Mouse (Mus musculus): ENCODE data around the gene Snrpa. TPM values are rescaled to one million over a fixed set of nuclear protein-coding genes. Genes with fewer than 3 reads are reported as not detected.
"Not testable (repeated sequence)": the region's sequence is repeated elsewhere in the genome, so short reads cannot be mapped to it uniquely, and the experiment has no call there.

Gene Snrpa
- 294 and 321 TPM in 2 replicates for polyA plus RNA-seq (2016; fragmentation: Nextera tagmentation; extraction: Ambion mirVana)

- H3K27me3 ChIP-seq: no peaks in the 10 kb centered on the region
- whole genome bisulfite sequencing: under 1% methylated on average over 63 of the region's 64 CpGs
- peak within 1 kb of the TSS; percentile 85 for H3K4me2 ChIP-seq
- H3K9me3 ChIP-seq: no peaks in the 10 kb centered on the region
- ATAC-seq (ENCODE audit: insufficient number of reproducible peaks, insufficient read depth, low FRiP score, low TSS enrichment, low read depth): peak; percentile 98
- peaks cover 53% of the 10 kb centered on the region for H3K36me3 ChIP-seq
- peak within 1 kb of the TSS; percentile 89 for H3K9ac ChIP-seq (replicated peaks)
- H3K4me1 ChIP-seq (replicated peaks): peaks cover 15% of the 10 kb centered on the region
- H3K27ac ChIP-seq: peak within 1 kb of the TSS; percentile 98
- peak within 1 kb of the TSS; percentile 77 for H3K4me3 ChIP-seq (replicated peaks)
Measured at GRCm38 (mm10) chr7:27195681-27196611, at the start of gene Snrpa, which contains the start of gene BC024978. Gene Snrpa (minus strand): TSS chr7:27196271. Gene BC024978 (plus strand): TSS chr7:27195781.

DNA sequence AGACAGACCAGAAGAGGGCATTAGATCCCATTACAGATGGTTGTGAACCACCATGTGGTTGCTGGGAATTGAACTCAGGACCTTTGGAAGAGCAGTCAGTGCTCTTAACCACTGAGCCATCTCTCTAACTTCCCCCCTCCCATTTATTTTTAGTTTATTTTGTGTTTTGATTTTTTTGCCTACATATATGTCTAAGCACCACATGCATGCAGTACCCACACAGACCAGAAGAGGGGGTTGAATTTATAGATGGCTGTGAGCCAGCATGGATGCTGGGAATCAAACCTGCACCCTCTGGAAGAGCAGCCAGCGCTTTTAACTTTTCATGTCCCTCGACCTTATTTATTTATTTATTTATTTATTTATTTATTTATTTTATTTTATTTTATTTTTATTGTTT lies 48.0 kb upstream of the Snrpa start:
- H3K9me3 ChIP-seq; H3K27me3 ChIP-seq; H3K27ac ChIP-seq; ATAC-seq (ENCODE audit: insufficient number of reproducible peaks, insufficient read depth, low FRiP score, low TSS enrichment, low read depth); H3K9ac ChIP-seq (replicated peaks); H3K4me1 ChIP-seq (replicated peaks); H3K4me3 ChIP-seq (replicated peaks); H3K4me2 ChIP-seq: not testable (repeated sequence)
- peaks cover 61% of the 10 kb centered on the region for H3K36me3 ChIP-seq
- 82% methylated on average over 2 of the region's 2 CpGs for WGBS

- Histone ChIP-seq H3K4me1 (replicated peaks) (no peaks in the 10 kb centered on the region), H3K9me3 (no peaks in the 10 kb centered on the region), H3K27me3 (no peaks in the 10 kb centered on the region), H3K9ac (replicated peaks) (0 out of 2 replicates have a peak overlapping the region, but pooled peaks have one; percentile 27), H3K36me3 (peaks cover 61% of the 10 kb centered on the region), H3K4me3 (replicated peaks) (no peak overlapping the region), H3K4me2 (no peak overlapping the region), H3K27ac (no peak overlapping the region)
- 50% methylated on average over 8 of the region's 8 CpGs for WGBS
- ATAC-seq (ENCODE audit: insufficient number of reproducible peaks, insufficient read depth, low FRiP score, low TSS enrichment, low read depth): no peak
Measured at GRCm38 (mm10) chr7:27243211-27243610, 47.1 kb upstream of the Snrpa start.

DNA sequence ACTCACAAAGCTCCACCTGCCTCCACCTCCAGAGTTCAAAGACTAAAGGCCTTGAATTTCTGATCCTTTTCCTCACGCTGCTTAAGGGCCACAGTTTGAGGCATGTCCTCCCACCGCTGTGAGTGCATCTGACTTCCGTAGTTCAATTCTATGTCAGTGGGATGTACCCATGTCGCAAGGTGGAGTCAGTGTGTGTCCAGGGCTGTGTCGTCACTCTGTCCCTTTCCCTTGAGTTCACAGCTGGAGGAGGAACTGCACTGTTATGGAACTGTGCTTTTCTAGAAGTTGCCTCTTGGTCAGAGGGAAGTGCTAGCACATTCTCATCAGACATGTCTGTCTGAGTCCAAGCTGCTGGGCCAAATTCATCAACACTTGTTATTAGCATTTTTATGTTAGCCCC lies 42.5 kb upstream of the Snrpa start:
- 91% methylated on average over 5 of the region's 5 CpGs for WGBS

DNA sequence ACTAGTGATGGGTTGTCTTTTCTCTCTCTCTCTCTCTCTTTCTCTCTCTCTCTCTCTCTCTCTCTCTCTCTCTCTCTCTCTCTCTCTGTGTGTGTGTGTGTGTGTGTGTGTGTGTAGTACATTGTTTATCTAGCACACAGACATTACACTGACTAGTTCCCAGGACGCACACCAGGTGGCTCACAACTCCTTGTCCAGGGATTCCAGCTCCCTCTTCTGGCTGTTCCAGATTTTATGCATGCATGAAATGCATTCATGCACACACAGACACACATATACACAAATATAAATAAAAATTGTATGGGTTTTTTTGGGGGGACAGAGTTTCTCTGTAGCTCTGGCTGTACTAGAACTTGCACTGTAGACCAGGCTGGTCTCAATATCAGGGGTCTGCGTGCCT lies 41.5 kb upstream of the Snrpa start:
- peaks cover 28% of the 10 kb centered on the region for H3K36me3 ChIP-seq
- no peak overlapping the region for H3K4me3 ChIP-seq (replicated peaks)
- H3K9ac ChIP-seq (replicated peaks): no peak overlapping the region
- H3K27ac ChIP-seq: no peak overlapping the region
- no peak for ATAC-seq (ENCODE audit: insufficient number of reproducible peaks, insufficient read depth, low FRiP score, low TSS enrichment, low read depth)
- no peak overlapping the region for H3K4me2 ChIP-seq
- no peaks in the 10 kb centered on the region for H3K27me3 ChIP-seq
- no peaks in the 10 kb centered on the region for H3K9me3 ChIP-seq
- WGBS: 89% methylated on average over 2 of the region's 2 CpGs
- H3K4me1 ChIP-seq (replicated peaks): peaks cover 12% of the 10 kb centered on the region

More for the DNA sequence above, 42.5 kb upstream of the Snrpa start:
- no peak overlapping the region for H3K4me2 ChIP-seq
- no peak for ATAC-seq (ENCODE audit: insufficient number of reproducible peaks, insufficient read depth, low FRiP score, low TSS enrichment, low read depth)
- H3K4me1 ChIP-seq (replicated peaks): peaks cover 8% of the 10 kb centered on the region
- no peaks in the 10 kb centered on the region for H3K27me3 ChIP-seq
- no peak overlapping the region for H3K27ac ChIP-seq
- no peak overlapping the region for H3K9ac ChIP-seq (replicated peaks)
- no peaks in the 10 kb centered on the region for H3K9me3 ChIP-seq
- no peak overlapping the region for H3K4me3 ChIP-seq (replicated peaks)
- peaks cover 37% of the 10 kb centered on the region for H3K36me3 ChIP-seq

- peaks cover 14% of the 10 kb centered on the region for H3K4me1 ChIP-seq (replicated peaks)
- no peak overlapping the region for H3K9ac ChIP-seq (replicated peaks)
- WGBS: 76% methylated on average over 2 of the region's 2 CpGs
- H3K4me2 ChIP-seq: no peak overlapping the region
- H3K27me3 ChIP-seq: no peaks in the 10 kb centered on the region
- ATAC-seq (ENCODE audit: insufficient number of reproducible peaks, insufficient read depth, low FRiP score, low TSS enrichment, low read depth): no peak
- H3K9me3 ChIP-seq: no peaks in the 10 kb centered on the region
- H3K27ac ChIP-seq: no peak overlapping the region
- no peak overlapping the region for H3K4me3 ChIP-seq (replicated peaks)
- H3K36me3 ChIP-seq: peaks cover 11% of the 10 kb centered on the region
Measured at GRCm38 (mm10) chr7:27235726-27236125, 39.7 kb upstream of the Snrpa start.

- H3K9ac ChIP-seq (replicated peaks): peak overlapping the region; percentile 63
- H3K4me2 ChIP-seq: peak overlapping the region; percentile 74
- H3K4me1 ChIP-seq (replicated peaks): peaks cover 19% of the 10 kb centered on the region
- no peak for ATAC-seq (ENCODE audit: insufficient number of reproducible peaks, insufficient read depth, low FRiP score, low TSS enrichment, low read depth)
- WGBS: 8% methylated on average over 6 of the region's 6 CpGs
- H3K9me3 ChIP-seq: no peaks in the 10 kb centered on the region
- peak overlapping the region; percentile 47 for H3K4me3 ChIP-seq (replicated peaks)
- H3K36me3 ChIP-seq: no peaks in the 10 kb centered on the region
- H3K27ac ChIP-seq: peak overlapping the region; percentile 84
- no peaks in the 10 kb centered on the region for H3K27me3 ChIP-seq
Measured at GRCm38 (mm10) chr7:27233300-27233699, 37.2 kb upstream of the Snrpa start.

DNA sequence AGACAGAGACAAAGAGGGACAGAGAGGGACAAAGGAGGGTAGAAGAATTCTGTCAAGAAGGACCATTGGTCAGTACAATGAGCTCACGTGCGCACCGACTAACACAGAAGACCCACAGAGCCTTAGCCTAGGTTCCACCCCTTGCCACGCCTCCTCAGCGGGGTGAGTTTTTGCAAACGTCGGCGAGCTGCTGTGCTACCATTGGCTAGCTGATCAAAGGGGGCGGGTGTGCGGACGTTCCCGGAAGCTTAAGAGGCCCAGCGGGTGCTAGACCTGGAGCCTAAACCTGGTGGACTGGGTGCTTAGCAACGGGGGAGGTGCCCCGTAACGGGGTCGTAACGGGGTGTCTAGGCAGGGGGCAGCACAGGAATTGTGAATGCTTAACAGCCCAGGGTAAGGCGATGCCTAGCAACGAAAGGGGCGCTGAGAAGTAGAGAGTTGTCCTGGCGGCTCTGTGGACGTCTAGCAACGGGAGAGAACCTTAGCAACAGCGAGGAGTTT lies 36.8 kb upstream of the Snrpa start, which contains the start of gene Coq8b:
Gene Coq8b (plus strand): TSS at position 243 of the 501 bp plus-strand sequence.
- Histone ChIP-seq H3K36me3 (no peaks in the 10 kb centered on the region), H3K27me3 (no peaks in the 10 kb centered on the region), H3K4me3 (replicated peaks) (peak within 1 kb of the TSS; percentile 47), H3K9ac (replicated peaks) (peak within 1 kb of the TSS; percentile 63), H3K4me1 (replicated peaks) (peaks cover 19% of the 10 kb centered on the region), H3K4me2 (peak within 1 kb of the TSS; percentile 74), H3K27ac (peak within 1 kb of the TSS; percentile 84), H3K9me3 (no peaks in the 10 kb centered on the region)
- ATAC-seq (ENCODE audit: insufficient number of reproducible peaks, insufficient read depth, low FRiP score, low TSS enrichment, low read depth): peak; percentile 93
- WGBS: under 1% methylated on average over 25 of the region's 25 CpGs

GRCm38 (mm10) chr7:27231693-27232331 lies 35.7 kb upstream of the Snrpa start:
- H3K9me3 ChIP-seq: no peaks in the 10 kb centered on the region
- no peaks in the 10 kb centered on the region for H3K36me3 ChIP-seq
- no peak for ATAC-seq (ENCODE audit: insufficient number of reproducible peaks, insufficient read depth, low FRiP score, low TSS enrichment, low read depth)
- no peak overlapping the region for H3K4me3 ChIP-seq (replicated peaks)
- peaks cover 29% of the 10 kb centered on the region for H3K4me1 ChIP-seq (replicated peaks)
- no peaks in the 10 kb centered on the region for H3K27me3 ChIP-seq
- WGBS: 81% methylated on average over 7 of the region's 7 CpGs
- no peak overlapping the region for H3K4me2 ChIP-seq
- H3K27ac ChIP-seq: 0 out of 2 replicates have a peak overlapping the region, but pooled peaks have one; percentile 7
- H3K9ac ChIP-seq (replicated peaks): no peak overlapping the region

GRCm38 (mm10) chr7:27230781-27231180 lies 34.7 kb upstream of the Snrpa start:
- H3K36me3 ChIP-seq: no peaks in the 10 kb centered on the region
- peaks cover 39% of the 10 kb centered on the region for H3K4me1 ChIP-seq (replicated peaks)
- no peak overlapping the region for H3K4me2 ChIP-seq
- H3K27me3 ChIP-seq: no peaks in the 10 kb centered on the region
- H3K27ac ChIP-seq: no peak overlapping the region
- no peak for ATAC-seq (ENCODE audit: insufficient number of reproducible peaks, insufficient read depth, low FRiP score, low TSS enrichment, low read depth)
- no peak overlapping the region for H3K4me3 ChIP-seq (replicated peaks)
- no peaks in the 10 kb centered on the region for H3K9me3 ChIP-seq
- WGBS: 79% methylated on average over 4 of the region's 4 CpGs
- H3K9ac ChIP-seq (replicated peaks): no peak overlapping the region

DNA sequence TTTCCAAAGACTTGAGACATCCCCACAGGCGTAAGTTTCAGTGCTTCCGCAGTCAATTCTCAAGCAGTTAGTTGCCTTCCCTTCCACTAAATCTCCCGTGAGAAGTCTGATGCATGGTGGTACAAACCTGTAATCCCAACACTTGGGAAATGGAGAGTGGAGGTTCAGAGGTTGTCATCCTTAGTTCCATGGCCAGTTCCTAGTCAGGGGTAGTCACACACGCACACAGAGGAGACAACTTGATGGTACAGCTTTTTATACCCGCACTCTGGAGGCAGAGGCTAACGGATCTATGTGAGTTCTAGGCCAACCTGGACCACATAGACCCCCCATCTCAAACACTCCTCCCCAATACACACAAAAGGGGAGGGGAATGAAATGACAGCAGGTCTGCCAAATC lies 32.8 kb upstream of the Snrpa start:
- H3K27ac ChIP-seq: peak overlapping the region; percentile 88
- WGBS: 18% methylated on average over 6 of the region's 6 CpGs
- no peak for ATAC-seq (ENCODE audit: insufficient number of reproducible peaks, insufficient read depth, low FRiP score, low TSS enrichment, low read depth)
- H3K4me3 ChIP-seq (replicated peaks): peak overlapping the region; percentile 86
- no peaks in the 10 kb centered on the region for H3K9me3 ChIP-seq
- H3K9ac ChIP-seq (replicated peaks): peak overlapping the region; percentile 80
- H3K4me1 ChIP-seq (replicated peaks): peaks cover 54% of the 10 kb centered on the region
- H3K36me3 ChIP-seq: no peaks in the 10 kb centered on the region
- no peaks in the 10 kb centered on the region for H3K27me3 ChIP-seq
- peak overlapping the region; percentile 87 for H3K4me2 ChIP-seq
